ENCODE assay signal across 16 mouse cellular contexts in the genomic region with DNA sequence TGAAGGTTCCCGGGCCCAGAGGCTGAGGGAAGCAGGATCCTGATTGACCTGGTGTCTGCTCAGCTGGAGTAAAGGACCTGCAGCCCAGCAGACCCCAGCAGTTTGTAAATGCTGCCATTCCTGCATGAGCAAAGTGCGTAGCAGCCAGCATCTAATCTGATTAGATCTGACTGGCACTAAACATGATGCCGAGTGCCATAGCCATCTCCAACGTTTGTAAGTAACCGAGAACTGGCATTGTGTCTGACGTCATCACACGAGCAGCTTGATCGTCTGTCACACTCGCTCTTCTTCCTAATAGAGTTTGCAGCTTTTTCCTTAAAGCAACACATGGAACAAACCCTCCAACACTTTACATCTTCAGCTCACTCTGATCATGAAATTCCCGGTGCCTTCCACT.
DNase-seq lines count a peak whose midpoint lies in the region; ATAC-seq lines count a peak whose summit lies in the region.
"Had no signal": no experiment of that assay in that cellular context is flagged by ENCODE, and none has a peak within 500 bp of the region (broad histone marks: within the 10 kb centered on the region; RNA-seq: fewer than 3 reads in every experiment).

No protein-coding gene starts in this region.

- peak; percentile 31 to 45 for DNase-seq in cerebellum, postnatal 10 days
- peak; percentile 51 for DNase-seq in heart, adult 11 months
- DNase-seq in heart, adult 8-10 months (ENCODE audit: low spot score): no peak
- DNase-seq in brain, adult 2 months (ENCODE audit: low read depth, low spot score): peak; percentile 5
- DNase-seq in retina, postnatal 1 day: peak; percentile 70
- no peak for DNase-seq in yolk sac, embryonic 10.5 days (ENCODE audit: low spot score)
- DNase-seq: cerebellum, adult 9-10 months; gastrocnemius, postnatal 25 days; heart, adult 18-20 months; heart, postnatal 4 days; kidney, adult 11 months; kidney, postnatal 14 days; right cerebral cortex, postnatal 25 days had no signal

- ATAC-seq in cerebellum, adult (ENCODE audit: insufficient number of reproducible peaks, low FRiP score, low TSS enrichment): no peak
- ATAC-seq: inflammation-experienced regulatory T-cells, adult 6 months; Patski had no signal

Comparison
In these comparisons a context has a peak if more than half of its experiments do, and no peak if none do; other contexts are left out.
1. DNase-seq: peak in cerebellum, postnatal 10 days (2 of 2), heart, adult 11 months (single experiment), brain, adult 2 months (single experiment) and retina, postnatal 1 day (single experiment); none in heart, adult 8-10 months (single experiment) and yolk sac, embryonic 10.5 days (single experiment).